Mouse (Mus musculus): ENCODE results near the gene Gtf2h5. TPM values are rescaled to one million over a fixed set of nuclear protein-coding genes. Genes with fewer than 3 reads are reported as not detected.
A peak's percentile ranks its signal among the peaks of the same experiment; 100 is the strongest.

The Gtf2h5 gene
- total RNA-seq, 1 experiment = 85.1 TPM

GRCm38 (mm10) chr17:6102287-6102686, 22.7 kb downstream of the Gtf2h5 start:
- in situ Hi-C loops (cut with MboI; ENCODE audit: low sequenced_read_pairs in 2 of 2, unreplicated experiment in 2 of 2) = no loop called here
- Histone ChIP-seq H3K27ac (ENCODE audit: insufficient read depth, low read depth, low read length, poor library complexity, severe bottlenecking) (no peak overlapping the region), H3K9me3 (ENCODE audit: control insufficient read depth, insufficient read depth, low read depth, low read length) (no peaks in the 10 kb centered on the region), H3K9ac (ENCODE audit: insufficient read depth, low read depth, low read length, poor library complexity, severe bottlenecking) (no peak overlapping the region), H3K4me3 (ENCODE audit: insufficient read depth in 1 of 2, low read depth in 1 of 2, low read length in 2 of 2, poor library complexity in 1 of 2, severe bottlenecking in 1 of 2) (no peak overlapping the region), H3K4me1 (ENCODE audit: control insufficient read depth in 2 of 2, insufficient read depth in 2 of 2, low read length in 2 of 2, poor library complexity in 1 of 2) (no peaks in the 10 kb centered on the region), H3K36me3 (ENCODE audit: control insufficient read depth, insufficient read depth, low read length, poor library complexity, severe bottlenecking) (no peaks in the 10 kb centered on the region)
- DNase-seq (ENCODE audit: low read depth, low spot score) = no peak
- no peak for TF ChIP-seq ZNF384 (IDR thresholded peaks at IDR 0.05; ENCODE audit: low read depth, low read length)
- TF ChIP-seq CHD2 (IDR thresholded peaks at IDR 0.05; ENCODE audit: low read depth, low read length) = no peak
- no peak for TF ChIP-seq MAFK (IDR thresholded peaks at IDR 0.05; ENCODE audit: insufficient read depth, low read depth, low read length)

GRCm38 (mm10) chr17:6103566-6103965, 24.0 kb downstream of the Gtf2h5 start:
- Histone ChIP-seq H3K4me1 (ENCODE audit: control insufficient read depth in 2 of 2, insufficient read depth in 2 of 2, low read length in 2 of 2, poor library complexity in 1 of 2) (no peaks in the 10 kb centered on the region), H3K9ac (ENCODE audit: insufficient read depth, low read depth, low read length, poor library complexity, severe bottlenecking) (no peak overlapping the region), H3K27ac (ENCODE audit: insufficient read depth, low read depth, low read length, poor library complexity, severe bottlenecking) (no peak overlapping the region), H3K4me3 (ENCODE audit: insufficient read depth in 1 of 2, low read depth in 1 of 2, low read length in 2 of 2, poor library complexity in 1 of 2, severe bottlenecking in 1 of 2) (no peak overlapping the region), H3K9me3 (ENCODE audit: control insufficient read depth, insufficient read depth, low read depth, low read length) (no peaks in the 10 kb centered on the region), H3K36me3 (ENCODE audit: control insufficient read depth, insufficient read depth, low read length, poor library complexity, severe bottlenecking) (no peaks in the 10 kb centered on the region)
- TF ChIP-seq ZC3H11A (IDR thresholded peaks at IDR 0.05; ENCODE audit: borderline replicate concordance, low read depth, low read length) = no peak
- no peak for TF ChIP-seq ZNF384 (IDR thresholded peaks at IDR 0.05; ENCODE audit: low read depth, low read length)
- TF ChIP-seq HCFC1 (IDR thresholded peaks at IDR 0.05; ENCODE audit: borderline replicate concordance, insufficient read depth, low read length) = no peak
- no peak for TF ChIP-seq CHD2 (IDR thresholded peaks at IDR 0.05; ENCODE audit: low read depth, low read length)
- TF ChIP-seq MAFK (IDR thresholded peaks at IDR 0.05; ENCODE audit: insufficient read depth, low read depth, low read length) = no peak
- no peak for DNase-seq (ENCODE audit: low read depth, low spot score)
- in situ Hi-C loops (cut with MboI; ENCODE audit: low sequenced_read_pairs in 2 of 2, unreplicated experiment in 2 of 2) = no loop called here

GRCm38 (mm10) chr17:6106361-6107014, 26.9 kb downstream of the Gtf2h5 start, which contains the start of gene Tulp4:
Gene Tulp4, plus strand, starts transcription at chr17:6106437.
- no peaks in the 10 kb centered on the region for H3K4me1 ChIP-seq (ENCODE audit: control insufficient read depth in 2 of 2, insufficient read depth in 2 of 2, low read length in 2 of 2, poor library complexity in 1 of 2)
- in situ Hi-C loops (cut with MboI; ENCODE audit: low sequenced_read_pairs in 2 of 2, unreplicated experiment in 2 of 2) = no loop called here
- H3K4me3 ChIP-seq (ENCODE audit: insufficient read depth in 1 of 2, low read depth in 1 of 2, low read length in 2 of 2, poor library complexity in 1 of 2, severe bottlenecking in 1 of 2) = peak within 1 kb of the TSS; percentile 63 to 98
- TF ChIP-seq HCFC1 (IDR thresholded peaks at IDR 0.05; ENCODE audit: borderline replicate concordance, insufficient read depth, low read length) (0 out of 2 replicates have a peak, but pooled peaks have one; percentile 15), ZC3H11A (IDR thresholded peaks at IDR 0.05; ENCODE audit: borderline replicate concordance, low read depth, low read length) (no peak)
- H3K36me3 ChIP-seq (ENCODE audit: control insufficient read depth, insufficient read depth, low read length, poor library complexity, severe bottlenecking) = 0 out of 2 replicates have a peak, but pooled peaks cover 2% of the 10 kb centered on the region
- H3K9me3 ChIP-seq (ENCODE audit: control insufficient read depth, insufficient read depth, low read depth, low read length) = no peaks in the 10 kb centered on the region
- H3K9ac ChIP-seq (ENCODE audit: insufficient read depth, low read depth, low read length, poor library complexity, severe bottlenecking) = peak within 1 kb of the TSS; percentile 86
- peak; percentile 56 for DNase-seq (ENCODE audit: low read depth, low spot score)
- H3K27ac ChIP-seq (ENCODE audit: insufficient read depth, low read depth, low read length, poor library complexity, severe bottlenecking) = peak within 1 kb of the TSS; percentile 72

- H3K9me3 ChIP-seq (ENCODE audit: control insufficient read depth, insufficient read depth, low read depth, low read length) = no peaks in the 10 kb centered on the region
- TF ChIP-seq MAFK (IDR thresholded peaks at IDR 0.05; ENCODE audit: insufficient read depth, low read depth, low read length) = no peak
- no peak for TF ChIP-seq ZNF384 (IDR thresholded peaks at IDR 0.05; ENCODE audit: low read depth, low read length)
- 0 out of 2 replicates have a peak, but pooled peaks have one; percentile 6 for TF ChIP-seq HCFC1 (IDR thresholded peaks at IDR 0.05; ENCODE audit: borderline replicate concordance, insufficient read depth, low read length)
- TF ChIP-seq ZC3H11A (IDR thresholded peaks at IDR 0.05; ENCODE audit: borderline replicate concordance, low read depth, low read length) = no peak
- no peak for TF ChIP-seq CHD2 (IDR thresholded peaks at IDR 0.05; ENCODE audit: low read depth, low read length)
- in situ Hi-C loops (cut with MboI; ENCODE audit: low sequenced_read_pairs in 2 of 2, unreplicated experiment in 2 of 2) = no loop called here
- H3K4me3 ChIP-seq (ENCODE audit: insufficient read depth in 1 of 2, low read depth in 1 of 2, low read length in 2 of 2, poor library complexity in 1 of 2, severe bottlenecking in 1 of 2) = peak overlapping the region; percentile 63 to 98
- DNase-seq (ENCODE audit: low read depth, low spot score) = no peak
- H3K27ac ChIP-seq (ENCODE audit: insufficient read depth, low read depth, low read length, poor library complexity, severe bottlenecking) = peak overlapping the region; percentile 53
- no peaks in the 10 kb centered on the region for H3K4me1 ChIP-seq (ENCODE audit: control insufficient read depth in 2 of 2, insufficient read depth in 2 of 2, low read length in 2 of 2, poor library complexity in 1 of 2)
- peak overlapping the region; percentile 86 for H3K9ac ChIP-seq (ENCODE audit: insufficient read depth, low read depth, low read length, poor library complexity, severe bottlenecking)
- H3K36me3 ChIP-seq (ENCODE audit: control insufficient read depth, insufficient read depth, low read length, poor library complexity, severe bottlenecking) = 0 out of 2 replicates have a peak, but pooled peaks cover 2% of the 10 kb centered on the region
Measured at GRCm38 (mm10) chr17:6107015-6107601, 27.5 kb downstream of the Gtf2h5 start.
